Mouse (Mus musculus) forebrain, embryonic 12.5 days (tissue): ENCODE data around the gene Ascc3. TPM values are rescaled to one million over a fixed set of nuclear protein-coding genes. Genes with fewer than 3 reads are reported as not detected.

Experiments used
- ATAC-seq: fragments of 200-750 bp; cut with Nextera tagmentation; 2 replicates; pipeline ENCODE4 v1.8.0; 2017; ENCODE audit warnings: moderate TSS enrichment; ENCODE audit not compliant: low FRiP score
- H3K27ac ChIP-seq: fragments of 300-500 bp; sonication (generic); 2 replicates; pipeline ENCODE4 v1.5.1; 2016; ENCODE audit warnings: mild to moderate bottlenecking
- H3K27me3 ChIP-seq: fragments of 300-500 bp; sonication (generic); 2 replicates; pipeline ENCODE4 v1.6.1; 2016; ENCODE audit warnings: mild to moderate bottlenecking
- H3K36me3 ChIP-seq: fragments of 300-500 bp; sonication (generic); replicated peaks from 2 replicates; pipeline ENCODE4 v1.6.1; 2016; ENCODE audit warnings: mild to moderate bottlenecking
- H3K4me1 ChIP-seq: fragments of 300-500 bp; sonication (generic); 2 replicates; pipeline ENCODE4 v1.6.1; 2016
- H3K4me2 ChIP-seq: fragments of 300-500 bp; sonication (generic); 2 replicates; pipeline ENCODE4 v1.6.1; 2016; ENCODE audit warnings: mild to moderate bottlenecking, moderate library complexity
- H3K4me3 ChIP-seq: fragments of 300-500 bp; sonication (generic); replicated peaks from 2 replicates; pipeline ENCODE4 v1.5.1; 2016; ENCODE audit warnings: mild to moderate bottlenecking
- H3K9ac ChIP-seq: fragments of 300-500 bp; sonication (generic); 2 replicates; pipeline ENCODE4 v1.6.1; 2016; ENCODE audit warnings: mild to moderate bottlenecking
- H3K9me3 ChIP-seq: fragments of 300-500 bp; sonication (generic); 2 replicates; pipeline ENCODE4 v1.6.1; 2016
- WGBS: fragments of 180-500 bp; shearing (Covaris S2); methylation state at CpG from one replicate; pipeline ENCODE4 v1.1.7; 2016; 5-methylcytosine and 5-hydroxymethylcytosine counted together
- polyA plus RNA-seq: library from polyadenylated mRNA; unstranded; fragments of >200 nt; fragmentation: Nextera tagmentation; extraction: Ambion mirVana; gene quantifications from 2 replicates; pipeline ENCODE4 v1.2.1, GENCODE M21; 2016

Gene Ascc3
- polyA plus RNA-seq, 1 experiment from 2014 or later: 23.5 TPM

DNA sequence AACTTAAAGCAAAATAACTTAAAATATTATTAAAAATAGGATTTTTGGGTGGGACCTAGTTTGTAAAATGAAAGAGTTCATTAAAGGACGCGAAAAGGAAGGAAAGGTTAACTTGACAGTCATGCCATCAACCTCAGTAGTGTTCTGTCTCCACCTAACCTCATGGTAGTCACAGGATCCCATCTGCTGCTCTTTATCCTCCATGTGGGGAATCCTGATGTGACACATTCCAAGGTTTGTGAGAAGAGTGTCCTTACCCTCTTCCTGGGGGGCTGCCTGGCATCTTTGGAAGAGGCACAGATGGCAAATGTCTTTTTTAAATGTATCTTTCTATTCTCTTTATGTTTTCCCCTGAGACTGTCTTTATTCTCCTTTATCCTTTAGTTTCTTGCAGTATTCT lies 181.4 kb downstream of the Ascc3 start:
- Histone ChIP-seq H3K4me3 (no peak overlapping the region), H3K27me3 (0 out of 2 replicates have a peak, but pooled peaks cover 7% of the 10 kb centered on the region), H3K36me3 (no peaks in the 10 kb centered on the region), H3K9me3 (no peaks in the 10 kb centered on the region), H3K4me2 (no peak overlapping the region), H3K4me1 (no peaks in the 10 kb centered on the region), H3K9ac (no peak overlapping the region), H3K27ac (no peak overlapping the region)
- peak; percentile 55; the same call in 1 of the 2 replicates for ATAC-seq
- 89% methylated on average over 2 of the region's 2 CpGs for WGBS

DNA sequence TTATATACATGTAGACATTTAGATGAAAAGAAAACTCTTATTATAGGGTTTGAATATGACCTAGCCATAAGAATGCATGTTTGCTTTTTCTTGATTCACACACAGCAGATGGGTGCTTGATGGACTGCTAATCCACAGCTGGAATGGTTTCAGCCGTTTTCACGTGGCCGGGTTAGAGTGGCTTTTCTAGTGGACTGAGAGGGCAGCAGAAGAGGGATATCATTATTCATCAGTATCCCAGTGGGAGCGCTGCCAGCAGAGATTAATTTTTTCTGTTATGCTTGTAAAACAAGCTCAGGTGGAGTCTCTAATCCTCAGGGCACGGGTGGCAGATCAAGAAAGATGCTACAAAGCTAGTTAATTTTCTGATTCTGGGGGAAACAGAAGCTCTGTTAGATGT lies 200.4 kb downstream of the Ascc3 start:
- no peaks in the 10 kb centered on the region for H3K36me3 ChIP-seq
- peak; percentile 63; the same call in 1 of the 2 replicates for ATAC-seq
- no peak overlapping the region for H3K4me3 ChIP-seq
- no peak overlapping the region for H3K4me2 ChIP-seq
- WGBS: 45% methylated on average over 5 of the region's 5 CpGs
- no peaks in the 10 kb centered on the region for H3K9me3 ChIP-seq
- H3K4me1 ChIP-seq: 0 out of 2 replicates have a peak, but pooled peaks cover 3% of the 10 kb centered on the region
- H3K27ac ChIP-seq: no peak overlapping the region
- H3K27me3 ChIP-seq: no peaks in the 10 kb centered on the region
- H3K9ac ChIP-seq: no peak overlapping the region

DNA sequence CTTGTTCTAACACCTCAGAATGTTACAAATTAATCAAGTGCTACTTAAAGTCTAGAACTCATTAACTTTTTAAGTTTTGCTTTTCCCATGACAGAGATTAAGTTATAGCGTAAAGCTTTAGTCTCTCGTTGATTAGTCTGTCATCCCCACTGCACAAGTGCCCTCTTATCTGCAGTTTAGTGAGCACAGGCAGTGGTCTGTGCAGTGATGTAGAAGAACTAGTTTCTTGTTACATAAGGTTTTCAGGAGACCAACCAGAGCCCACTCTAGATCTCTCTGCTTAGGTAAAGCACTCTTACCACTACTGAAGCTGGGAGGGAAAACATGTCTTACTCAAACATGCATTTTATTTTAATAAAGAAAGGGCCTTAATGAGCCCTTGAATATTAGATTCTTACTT lies 209.1 kb downstream of the Ascc3 start:
- ATAC-seq: 0 out of 2 replicates have a peak, but pooled peaks have one; percentile 27
- Histone ChIP-seq H3K36me3 (no peaks in the 10 kb centered on the region), H3K4me2 (no peak overlapping the region), H3K9ac (no peak overlapping the region), H3K4me1 (0 out of 2 replicates have a peak, but pooled peaks cover 6% of the 10 kb centered on the region), H3K4me3 (no peak overlapping the region), H3K9me3 (no peaks in the 10 kb centered on the region), H3K27me3 (no peaks in the 10 kb centered on the region), H3K27ac (no peak overlapping the region)
- WGBS: 19% methylated on average over 2 of the region's 2 CpGs

DNA sequence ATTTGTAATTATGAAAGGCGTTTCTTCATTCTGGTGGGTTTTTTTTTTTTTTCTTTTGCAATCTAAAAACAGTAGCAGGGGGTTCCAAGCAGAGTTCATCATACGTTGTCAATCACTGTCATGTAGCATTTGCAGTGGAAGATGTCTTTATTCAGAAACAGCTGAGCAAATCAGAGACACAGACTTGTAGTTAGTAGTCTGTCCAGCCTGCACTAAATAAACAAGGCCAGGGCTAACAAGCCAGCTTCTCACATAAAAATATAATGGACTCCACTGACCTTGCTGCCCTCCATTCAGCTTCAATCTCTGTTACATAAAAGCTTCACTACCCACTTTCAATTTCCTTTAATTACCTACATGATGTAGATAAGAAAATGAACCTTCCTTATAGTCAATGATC lies 209.9 kb downstream of the Ascc3 start:
- 18% methylated on average over 2 of the region's 2 CpGs for WGBS
- Histone ChIP-seq H3K27ac (no peak overlapping the region), H3K4me1 (0 out of 2 replicates have a peak, but pooled peaks cover 6% of the 10 kb centered on the region)

DNA sequence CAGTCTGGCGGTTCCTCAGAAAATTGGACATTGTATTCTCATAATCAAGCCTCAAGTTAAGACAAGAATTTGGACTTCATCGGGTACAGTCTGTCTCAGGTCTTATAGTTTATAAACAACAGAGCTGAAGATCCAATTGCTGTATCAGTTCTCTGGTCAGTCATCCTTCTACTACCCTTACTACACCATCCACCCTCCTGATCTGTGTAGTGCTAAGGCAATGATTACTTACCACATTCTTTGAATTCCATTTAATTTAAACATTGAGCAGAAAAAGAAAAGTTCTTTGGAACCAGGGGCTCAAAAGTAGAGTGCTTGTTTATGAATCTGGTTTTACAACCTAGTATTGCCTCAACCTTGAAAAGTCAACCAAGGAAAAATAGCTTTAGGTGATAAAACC lies 213.7 kb downstream of the Ascc3 start:
- H3K4me1 ChIP-seq: 0 out of 2 replicates have a peak, but pooled peaks cover 6% of the 10 kb centered on the region
- WGBS: 93% methylated on average over 2 of the region's 2 CpGs
- no peak overlapping the region for H3K9ac ChIP-seq
- no peak overlapping the region for H3K4me3 ChIP-seq
- ATAC-seq: no peak
- no peaks in the 10 kb centered on the region for H3K27me3 ChIP-seq
- H3K36me3 ChIP-seq: no peaks in the 10 kb centered on the region
- H3K4me2 ChIP-seq: no peak overlapping the region
- H3K27ac ChIP-seq: no peak overlapping the region
- H3K9me3 ChIP-seq: no peaks in the 10 kb centered on the region

More for the DNA sequence above, 209.9 kb downstream of the Ascc3 start:
- Histone ChIP-seq H3K27me3 (no peaks in the 10 kb centered on the region), H3K36me3 (no peaks in the 10 kb centered on the region), H3K9me3 (no peaks in the 10 kb centered on the region), H3K4me3 (no peak overlapping the region), H3K9ac (no peak overlapping the region), H3K4me2 (no peak overlapping the region)
- ATAC-seq: peak; percentile 49; the same call in 1 of the 2 replicates

DNA sequence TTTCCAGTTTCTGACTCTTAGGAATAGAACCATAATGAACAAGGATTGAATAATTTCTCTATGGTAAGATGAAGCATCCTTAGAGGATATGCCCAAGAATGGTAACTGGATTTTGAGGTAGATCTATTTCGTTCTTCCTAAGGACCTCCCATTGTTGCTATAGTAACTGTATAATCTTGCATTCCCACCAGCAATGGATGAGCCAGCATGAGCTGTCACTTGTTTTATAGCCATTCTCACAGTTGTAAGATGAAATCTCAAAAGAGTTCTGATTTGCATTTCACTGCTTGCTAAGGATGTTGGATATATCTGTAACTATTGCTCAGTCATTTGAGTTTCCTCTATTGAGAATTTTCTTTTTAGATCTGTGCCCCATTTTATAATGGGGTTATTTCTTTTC lies 229.9 kb downstream of the Ascc3 start:
- H3K9me3 ChIP-seq: no peaks in the 10 kb centered on the region
- no peak for ATAC-seq
- H3K27ac ChIP-seq: no peak overlapping the region
- H3K4me3 ChIP-seq: no peak overlapping the region
- 71% methylated on average over 1 of the region's 1 CpGs for WGBS
- no peaks in the 10 kb centered on the region for H3K4me1 ChIP-seq
- no peaks in the 10 kb centered on the region for H3K27me3 ChIP-seq
- no peaks in the 10 kb centered on the region for H3K36me3 ChIP-seq
- H3K4me2 ChIP-seq: no peak overlapping the region
- no peak overlapping the region for H3K9ac ChIP-seq

DNA sequence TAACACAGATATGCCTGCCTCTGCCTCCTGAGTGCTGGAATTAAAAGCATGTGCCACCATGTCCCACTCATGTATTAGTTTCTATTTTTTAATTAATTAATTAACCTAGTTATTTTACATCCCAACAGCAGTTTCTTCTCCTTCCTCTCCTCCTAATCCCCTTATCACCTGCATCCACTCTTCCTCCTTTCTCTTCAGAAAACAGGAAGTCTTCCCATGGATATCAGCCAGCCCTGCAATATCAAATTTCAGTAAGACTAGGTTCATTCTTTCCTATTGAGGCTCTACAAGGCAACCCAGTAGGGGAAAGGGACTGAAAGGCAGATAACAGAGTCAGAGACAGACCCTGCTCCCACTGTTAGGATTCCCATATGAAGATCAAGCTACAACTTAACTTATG lies 234.4 kb downstream of the Ascc3 start:
- Histone ChIP-seq H3K27me3 (no peaks in the 10 kb centered on the region), H3K4me2 (no peak overlapping the region), H3K4me1 (no peaks in the 10 kb centered on the region), H3K9me3 (no peaks in the 10 kb centered on the region), H3K27ac (no peak overlapping the region), H3K36me3 (no peaks in the 10 kb centered on the region), H3K4me3 (no peak overlapping the region), H3K9ac (no peak overlapping the region)
- no peak for ATAC-seq

DNA sequence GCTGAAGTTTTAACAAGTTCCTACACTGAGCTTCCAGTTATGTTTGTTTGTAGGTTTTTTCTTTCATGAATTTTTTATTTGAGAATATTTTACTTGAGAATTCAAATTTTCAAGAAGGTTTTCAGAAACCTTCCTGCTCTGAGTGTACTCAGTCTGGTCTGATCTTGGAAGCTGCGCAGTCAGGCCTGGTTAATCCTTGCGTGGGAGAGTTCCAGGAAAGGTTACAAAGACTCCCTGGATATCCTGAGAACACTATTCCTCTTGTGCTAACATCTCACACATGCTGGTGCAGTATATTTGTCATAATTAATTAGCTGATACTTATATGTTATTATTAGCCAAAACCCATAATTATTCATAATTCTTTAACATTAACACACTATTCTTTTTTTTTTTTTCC lies 242.1 kb downstream of the Ascc3 start:
- no peak for ATAC-seq
- 74% methylated on average over 2 of the region's 2 CpGs for WGBS
- no peaks in the 10 kb centered on the region for H3K9me3 ChIP-seq
- H3K27me3 ChIP-seq: no peaks in the 10 kb centered on the region
- H3K4me3 ChIP-seq: no peak overlapping the region
- H3K36me3 ChIP-seq: no peaks in the 10 kb centered on the region
- H3K27ac ChIP-seq: no peak overlapping the region
- H3K9ac ChIP-seq: no peak overlapping the region
- H3K4me1 ChIP-seq: no peaks in the 10 kb centered on the region
- H3K4me2 ChIP-seq: no peak overlapping the region

DNA sequence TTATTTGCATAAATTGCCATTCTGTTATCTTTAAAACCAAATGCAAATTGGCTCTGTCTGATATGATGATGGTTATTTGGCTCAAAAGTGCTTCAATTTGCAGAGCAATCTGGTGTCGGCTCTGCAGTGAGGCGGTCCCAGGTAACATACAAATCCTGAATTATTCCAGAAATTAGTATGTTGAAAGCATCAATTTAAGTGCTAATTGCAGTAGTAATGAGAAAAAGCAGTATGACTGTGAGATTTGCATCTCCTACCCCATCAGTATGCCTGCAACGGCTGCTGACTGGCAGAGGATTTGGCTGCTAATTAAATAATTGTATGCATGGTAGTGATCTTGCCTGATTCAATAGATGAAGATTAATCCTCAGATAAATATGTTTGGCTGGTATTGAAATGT lies 250.9 kb downstream of the Ascc3 start:
- no peak overlapping the region for H3K4me3 ChIP-seq
- H3K27me3 ChIP-seq: no peaks in the 10 kb centered on the region
- ATAC-seq: peak; percentile 68
- H3K4me2 ChIP-seq: no peak overlapping the region
- H3K36me3 ChIP-seq: peaks cover 2% of the 10 kb centered on the region; the same call in 1 of the 2 replicates
- no peaks in the 10 kb centered on the region for H3K4me1 ChIP-seq
- H3K9ac ChIP-seq: no peak overlapping the region
- WGBS: 49% methylated on average over 3 of the region's 3 CpGs
- H3K9me3 ChIP-seq: no peaks in the 10 kb centered on the region
- H3K27ac ChIP-seq: no peak overlapping the region

DNA sequence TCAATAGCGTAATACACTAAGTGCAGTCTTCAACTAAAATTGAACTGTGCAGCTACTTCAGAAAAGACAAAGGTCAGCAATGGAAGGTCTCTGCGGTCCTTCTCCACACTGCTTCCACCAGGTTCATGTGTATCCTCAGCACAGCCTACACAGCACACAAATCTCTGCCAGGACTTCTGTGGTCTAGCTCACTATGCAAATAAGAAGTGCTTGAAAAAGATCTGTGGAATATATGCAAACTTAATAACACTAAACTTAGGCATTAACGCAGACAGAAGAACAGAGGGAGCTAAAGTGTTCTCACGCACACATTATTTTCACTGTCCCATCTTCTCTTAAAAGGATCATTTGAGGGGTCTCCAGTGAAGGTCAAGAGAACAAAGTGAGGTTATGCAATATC lies 275.7 kb downstream of the Ascc3 start:
- Histone ChIP-seq H3K9ac (no peak overlapping the region), H3K4me1 (no peaks in the 10 kb centered on the region), H3K27ac (no peak overlapping the region), H3K4me3 (no peak overlapping the region), H3K27me3 (no peaks in the 10 kb centered on the region), H3K36me3 (no peaks in the 10 kb centered on the region), H3K4me2 (no peak overlapping the region), H3K9me3 (no peaks in the 10 kb centered on the region)
- WGBS: 91% methylated on average over 4 of the region's 4 CpGs
- ATAC-seq: no peak

DNA sequence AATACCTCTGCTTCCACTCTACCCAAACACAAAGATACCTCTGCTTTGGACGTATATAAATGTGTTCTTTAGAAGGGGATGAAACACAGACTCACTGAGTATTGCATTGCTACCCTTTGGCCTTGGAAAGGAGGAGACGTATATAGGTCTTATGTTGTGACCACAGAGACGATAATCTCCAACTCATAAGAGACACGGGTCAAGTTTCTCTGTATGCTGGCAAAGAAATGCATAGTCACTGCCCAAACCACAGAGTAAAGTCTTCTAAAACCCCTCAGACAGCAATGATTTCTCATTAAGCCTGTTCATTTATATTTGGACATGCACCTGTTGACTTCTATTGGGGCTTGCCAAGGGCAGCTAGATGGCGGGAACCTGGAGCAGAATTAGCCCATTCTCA lies 284.5 kb downstream of the Ascc3 start:
- no peaks in the 10 kb centered on the region for H3K36me3 ChIP-seq
- H3K9me3 ChIP-seq: no peaks in the 10 kb centered on the region
- H3K4me1 ChIP-seq: no peaks in the 10 kb centered on the region
- H3K4me3 ChIP-seq: no peak overlapping the region
- no peak overlapping the region for H3K27ac ChIP-seq
- no peak overlapping the region for H3K4me2 ChIP-seq
- no peak for ATAC-seq
- H3K9ac ChIP-seq: no peak overlapping the region
- H3K27me3 ChIP-seq: no peaks in the 10 kb centered on the region
- WGBS: 84% methylated on average over 5 of the region's 5 CpGs

DNA sequence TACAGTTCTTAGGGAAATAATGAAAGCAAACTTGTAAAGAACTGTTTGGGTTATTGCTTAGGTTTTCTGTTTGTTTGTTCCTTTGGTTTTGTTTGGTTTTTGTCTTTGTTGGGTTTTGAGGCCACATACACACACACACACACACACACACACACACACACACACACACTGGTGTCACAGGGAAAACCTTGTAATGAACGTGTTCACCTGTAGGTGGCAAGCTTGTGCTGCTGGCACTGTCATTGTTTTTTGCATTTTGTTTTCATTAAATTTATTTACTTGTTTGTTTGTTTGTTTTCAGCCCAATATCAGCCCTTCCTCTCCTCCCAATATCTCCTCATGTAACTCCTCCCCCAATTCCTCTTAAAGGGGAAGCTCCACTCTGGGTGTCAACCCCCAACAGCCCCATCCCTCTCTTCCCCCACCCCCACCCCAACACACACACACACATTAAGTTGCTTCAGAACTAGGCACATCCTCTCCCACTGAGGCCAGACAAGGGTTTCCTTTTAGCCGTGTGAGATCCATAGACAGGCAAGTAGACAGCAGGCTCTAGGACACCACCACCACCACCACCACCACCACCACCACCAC lies 289.1 kb downstream of the Ascc3 start:
- Histone ChIP-seq H3K27me3 (peaks cover 8% of the 10 kb centered on the region; the same call in 1 of the 2 replicates), H3K36me3 (no peaks in the 10 kb centered on the region), H3K4me2 (no peak overlapping the region), H3K4me3 (no peak overlapping the region), H3K4me1 (no peaks in the 10 kb centered on the region), H3K27ac (no peak overlapping the region), H3K9ac (no peak overlapping the region), H3K9me3 (no peaks in the 10 kb centered on the region)
- WGBS: 21% methylated on average over 2 of the region's 2 CpGs
- ATAC-seq: peak; percentile 51; the same call in 1 of the 2 replicates

DNA sequence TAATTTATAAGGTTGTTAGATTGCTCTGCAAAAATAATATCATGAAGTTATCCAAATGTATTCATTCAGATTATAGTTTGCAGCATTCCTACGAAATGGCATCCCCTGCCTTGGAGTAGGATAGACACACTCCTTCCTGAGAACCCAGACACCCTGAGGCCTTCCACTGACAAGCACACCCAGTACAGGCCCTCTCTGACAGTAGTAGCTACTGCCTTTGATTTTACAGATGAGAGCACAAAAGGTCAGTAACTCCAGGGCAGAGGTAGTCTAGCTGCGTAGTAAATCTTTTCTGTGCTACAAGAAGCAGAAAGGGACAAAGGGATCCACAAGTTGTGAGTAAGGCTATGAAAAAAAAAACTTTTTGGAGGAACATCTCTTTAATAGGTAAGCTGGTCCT lies 289.9 kb downstream of the Ascc3 start:
- WGBS: 74% methylated on average over 2 of the region's 2 CpGs
- H3K27me3 ChIP-seq: peaks cover 8% of the 10 kb centered on the region; the same call in 1 of the 2 replicates
- no peak for ATAC-seq

More for the DNA sequence above, 289.9 kb downstream of the Ascc3 start:
- no peak overlapping the region for H3K4me2 ChIP-seq
- no peak overlapping the region for H3K27ac ChIP-seq
- no peak overlapping the region for H3K9ac ChIP-seq
- H3K4me3 ChIP-seq: no peak overlapping the region
- H3K4me1 ChIP-seq: no peaks in the 10 kb centered on the region
- H3K36me3 ChIP-seq: no peaks in the 10 kb centered on the region
- H3K9me3 ChIP-seq: no peaks in the 10 kb centered on the region
